Mouse (Mus musculus) kidney, adult 2 months (tissue): Measurements from ENCODE around the gene Snrpa1.

Experiments used
- CTCF ChIP-seq: fragments of 200-500 bp; conservative IDR thresholded peaks from 2 replicates; pipeline ENCODE4 v1.5.1; 2011; ENCODE audit warnings: low read depth, mild to moderate bottlenecking, control low read depth, low read length, moderate library complexity, mixed read lengths; ENCODE audit not compliant: insufficient read depth, insufficient read length
- POLR2A ChIP-seq: fragments of 200-500 bp; IDR thresholded peaks from one replicate; pipeline ENCODE4 v1.6.1; 2011; ENCODE audit warnings: low read depth, low read length, control low read depth

- TF ChIP-seq CTCF (no peak), POLR2A (no peak)
These were observed at the start of gene Snrpa1 for GRCm38 (mm10) chr7:66058703-66059102.
